Mouse (Mus musculus): ENCODE data around the gene Ttc17. TPM values are rescaled to one million over a fixed set of nuclear protein-coding genes. Genes with fewer than 3 reads are reported as not detected.

Gene Ttc17
- total and polyA plus RNA-seq, 2 experiments from 2014 or later: 17.1 to 22.3 TPM

DNA sequence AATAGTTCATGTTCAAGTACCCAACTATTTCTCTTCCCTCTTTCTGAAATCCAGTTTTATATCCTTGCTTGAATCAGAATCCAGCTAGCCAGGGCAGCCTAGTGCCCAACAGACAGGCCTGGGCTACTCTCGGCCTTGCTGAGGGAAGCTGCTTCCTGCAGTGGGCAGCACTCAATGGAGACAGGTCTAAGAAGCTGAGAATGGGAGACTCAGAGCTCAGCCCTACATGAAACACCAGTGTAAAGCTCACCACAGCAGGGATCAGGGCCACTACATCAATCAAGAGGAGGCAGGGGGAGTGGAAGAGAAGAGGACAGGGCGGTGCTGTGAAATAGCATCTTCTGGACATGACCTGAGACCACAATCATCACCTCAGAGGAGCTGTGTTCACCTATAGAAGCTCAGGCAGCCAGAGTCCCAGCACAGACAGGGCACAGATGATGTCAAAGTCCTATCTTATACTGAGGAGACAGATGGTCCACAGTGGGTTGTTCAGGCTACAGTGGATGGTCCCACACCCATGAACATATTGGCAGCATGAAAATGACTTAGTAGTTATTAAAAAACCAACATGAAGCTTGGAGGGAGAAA, 25.3 kb downstream of the Ttc17 start:
- TF ChIP-seq CTCF (IDR thresholded peaks at IDR 0.05; ENCODE audit: low read depth): no peak

DNA sequence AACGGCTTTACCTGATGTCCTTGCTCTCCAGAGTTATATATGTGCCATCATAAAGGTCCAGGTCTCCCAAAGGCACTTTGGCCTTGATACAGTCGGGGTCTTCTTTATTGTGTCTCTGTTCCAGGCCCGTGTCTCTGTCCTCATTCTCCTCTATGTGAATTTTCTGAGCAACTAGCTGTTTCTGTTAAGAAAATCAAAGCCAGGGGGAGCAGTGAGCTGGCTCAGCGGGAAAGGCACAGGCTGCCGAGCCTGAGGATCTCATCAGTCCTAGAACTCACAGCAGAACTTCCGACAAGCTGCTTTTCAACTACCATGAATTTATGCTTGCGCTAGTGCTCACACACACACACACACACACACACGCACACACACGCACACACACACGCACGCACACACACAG, 27.8 kb downstream of the Ttc17 start:
- no peaks in the 10 kb centered on the region for H3K27me3 ChIP-seq (ENCODE audit: insufficient read depth, low read length)
- no peaks in the 10 kb centered on the region for H3K9me3 ChIP-seq (ENCODE audit: low read length)
- H3K36me3 ChIP-seq (ENCODE audit: insufficient read depth): peaks cover 46% of the 10 kb centered on the region
- H3K4me1 ChIP-seq (ENCODE audit: insufficient read depth): no peaks in the 10 kb centered on the region
- H3K27ac ChIP-seq (ENCODE audit: low read depth, low read length): no peak overlapping the region
- H3K4me3 ChIP-seq (ENCODE audit: low read depth, low read length): no peak overlapping the region
- DNase-seq (peak; percentile 4), ATAC-seq (no peak)
- 83% methylated on average over 11 of the region's 11 CpGs for WGBS
- no peak overlapping the region for H3K9ac ChIP-seq
- peak; percentile 18; the same call in 1 of the 2 replicates for TF ChIP-seq CTCF (IDR thresholded peaks at IDR 0.05; ENCODE audit: low read depth)
- H3K4me2 ChIP-seq (ENCODE audit: low read depth): no peak overlapping the region

More for the DNA sequence above, 25.3 kb downstream of the Ttc17 start:
- no peak for ATAC-seq
- Histone ChIP-seq H3K9me3 (ENCODE audit: low read length) (no peaks in the 10 kb centered on the region), H3K4me3 (ENCODE audit: low read depth, low read length) (no peak overlapping the region), H3K9ac (no peak overlapping the region), H3K27ac (ENCODE audit: low read depth, low read length) (no peak overlapping the region), H3K27me3 (ENCODE audit: insufficient read depth, low read length) (no peaks in the 10 kb centered on the region), H3K4me2 (ENCODE audit: low read depth) (no peak overlapping the region), H3K4me1 (ENCODE audit: insufficient read depth) (no peaks in the 10 kb centered on the region), H3K36me3 (ENCODE audit: insufficient read depth) (peaks cover 26% of the 10 kb centered on the region)
- WGBS: 82% methylated on average over 2 of the region's 2 CpGs
- DNase-seq: no peak

- H3K27ac ChIP-seq (ENCODE audit: low read depth, low read length): no peak overlapping the region
- H3K4me1 ChIP-seq (ENCODE audit: insufficient read depth): no peaks in the 10 kb centered on the region
- peak; percentile 57 for TF ChIP-seq CTCF (IDR thresholded peaks at IDR 0.05; ENCODE audit: low read depth)
- H3K9ac ChIP-seq: no peak overlapping the region
- H3K4me3 ChIP-seq (ENCODE audit: low read depth, low read length): no peak overlapping the region
- DNase-seq (no peak), ATAC-seq (no peak)
- peaks cover 68% of the 10 kb centered on the region for H3K36me3 ChIP-seq (ENCODE audit: insufficient read depth)
- H3K4me2 ChIP-seq (ENCODE audit: low read depth): no peak overlapping the region
- 82% methylated on average over 6 of the region's 6 CpGs for WGBS
- no peaks in the 10 kb centered on the region for H3K9me3 ChIP-seq (ENCODE audit: low read length)
- no peaks in the 10 kb centered on the region for H3K27me3 ChIP-seq (ENCODE audit: insufficient read depth, low read length)
Measured at GRCm38 (mm10) chr2:94371093-94371492, 35.4 kb downstream of the Ttc17 start.

DNA sequence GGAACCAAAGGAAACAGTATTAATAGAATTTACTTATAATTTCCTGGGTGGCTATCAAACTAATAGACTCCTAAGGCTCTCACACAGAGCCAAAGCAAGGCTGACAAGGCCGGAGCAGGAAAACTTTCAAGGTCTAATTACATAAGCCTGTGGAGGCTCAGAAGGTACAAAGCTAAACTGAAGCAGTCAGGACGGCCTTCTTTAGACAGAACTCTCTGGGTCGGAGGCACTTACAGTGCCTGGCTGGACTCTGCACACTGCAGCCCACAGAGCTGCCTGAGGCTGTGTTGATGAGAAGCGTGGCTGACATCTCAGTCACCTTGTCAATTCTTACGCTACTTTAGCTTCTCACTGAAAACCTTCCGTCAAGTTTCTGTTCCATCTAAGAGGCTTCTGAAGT, 42.7 kb downstream of the Ttc17 start:
- H3K9me3 ChIP-seq (ENCODE audit: low read length): no peaks in the 10 kb centered on the region
- H3K9ac ChIP-seq: no peak overlapping the region
- ATAC-seq (no peak), DNase-seq (no peak)
- H3K36me3 ChIP-seq (ENCODE audit: insufficient read depth): peaks cover 70% of the 10 kb centered on the region
- H3K27ac ChIP-seq (ENCODE audit: low read depth, low read length): no peak overlapping the region
- 96% methylated on average over 6 of the region's 6 CpGs for WGBS
- no peaks in the 10 kb centered on the region for H3K27me3 ChIP-seq (ENCODE audit: insufficient read depth, low read length)
- H3K4me2 ChIP-seq (ENCODE audit: low read depth): no peak overlapping the region
- H3K4me3 ChIP-seq (ENCODE audit: low read depth, low read length): no peak overlapping the region
- no peak for TF ChIP-seq CTCF (IDR thresholded peaks at IDR 0.05; ENCODE audit: low read depth)
- H3K4me1 ChIP-seq (ENCODE audit: insufficient read depth): no peaks in the 10 kb centered on the region

GRCm38 (mm10) chr2:94360398-94360973, 46.0 kb downstream of the Ttc17 start:
- H3K27me3 ChIP-seq (ENCODE audit: insufficient read depth, low read length): no peaks in the 10 kb centered on the region
- H3K9ac ChIP-seq: no peak overlapping the region
- no peak overlapping the region for H3K4me2 ChIP-seq (ENCODE audit: low read depth)
- H3K4me1 ChIP-seq (ENCODE audit: insufficient read depth): no peaks in the 10 kb centered on the region
- no peak overlapping the region for H3K4me3 ChIP-seq (ENCODE audit: low read depth, low read length)
- TF ChIP-seq CTCF (IDR thresholded peaks at IDR 0.05; ENCODE audit: low read depth): no peak
- DNase-seq: no peak
- H3K9me3 ChIP-seq (ENCODE audit: low read length): no peaks in the 10 kb centered on the region
- WGBS: 88% methylated on average over 4 of the region's 4 CpGs
- peaks cover 84% of the 10 kb centered on the region for H3K36me3 ChIP-seq (ENCODE audit: insufficient read depth)
- H3K27ac ChIP-seq (ENCODE audit: low read depth, low read length): no peak overlapping the region
- no peak for ATAC-seq

DNA sequence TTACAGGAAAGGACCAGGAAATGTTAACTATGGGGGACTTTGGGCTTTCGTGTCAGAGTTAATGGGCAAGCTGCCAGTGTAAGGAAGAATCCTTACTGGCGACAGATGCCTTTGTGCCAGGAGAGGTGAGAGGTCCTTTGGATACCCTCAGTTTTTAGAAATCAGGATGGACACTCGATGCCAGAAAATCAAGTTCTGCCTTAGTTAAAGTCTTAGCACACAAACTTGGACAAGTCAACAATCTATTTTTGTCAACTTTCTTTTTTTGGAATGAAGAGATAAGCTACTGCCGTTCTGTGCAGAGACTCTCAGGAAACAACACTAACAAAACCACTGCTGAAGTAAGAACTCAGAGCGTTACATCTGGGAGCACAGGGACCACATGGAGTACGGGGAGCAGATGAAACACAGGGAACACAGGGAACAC, 58.3 kb downstream of the Ttc17 start:
- no peak for DNase-seq
- Histone ChIP-seq H3K4me1 (ENCODE audit: insufficient read depth) (no peaks in the 10 kb centered on the region), H3K27me3 (ENCODE audit: insufficient read depth, low read length) (no peaks in the 10 kb centered on the region), H3K9ac (no peak overlapping the region), H3K4me3 (ENCODE audit: low read depth, low read length) (no peak overlapping the region), H3K36me3 (ENCODE audit: insufficient read depth) (peaks cover 4% of the 10 kb centered on the region; the same call in 1 of the 2 replicates), H3K4me2 (ENCODE audit: low read depth) (no peak overlapping the region), H3K27ac (ENCODE audit: low read depth, low read length) (no peak overlapping the region), H3K9me3 (ENCODE audit: low read length) (no peaks in the 10 kb centered on the region)
- no peak for ATAC-seq
- 61% methylated on average over 6 of the region's 6 CpGs for WGBS
- no peak for TF ChIP-seq CTCF (IDR thresholded peaks at IDR 0.05; ENCODE audit: low read depth)

DNA sequence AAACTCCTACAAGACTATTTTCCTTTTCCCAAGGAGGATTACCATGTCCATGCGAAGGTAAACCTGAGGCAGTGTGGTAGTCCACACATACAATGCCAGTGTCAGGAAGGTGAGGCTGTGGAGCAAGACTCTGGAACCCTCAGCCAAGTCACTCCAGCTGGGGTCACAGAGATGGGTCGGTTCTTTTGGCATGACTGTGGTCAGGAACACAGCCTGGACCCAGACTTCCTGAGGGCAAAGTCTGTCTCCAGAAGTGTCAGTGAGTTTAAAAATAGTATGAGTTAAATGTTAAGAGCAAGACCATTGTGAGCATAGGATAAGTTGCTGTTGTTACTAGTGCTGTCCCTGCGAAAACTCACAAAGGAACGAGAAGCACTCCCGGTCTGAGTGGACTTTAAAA, 59.7 kb downstream of the Ttc17 start:
- H3K9me3 ChIP-seq (ENCODE audit: low read length): no peaks in the 10 kb centered on the region
- H3K36me3 ChIP-seq (ENCODE audit: insufficient read depth): peaks cover 14% of the 10 kb centered on the region
- no peak overlapping the region for H3K9ac ChIP-seq
- WGBS: 92% methylated on average over 5 of the region's 5 CpGs
- ATAC-seq (no peak), DNase-seq (no peak)
- no peak for TF ChIP-seq CTCF (IDR thresholded peaks at IDR 0.05; ENCODE audit: low read depth)
- H3K4me1 ChIP-seq (ENCODE audit: insufficient read depth): no peaks in the 10 kb centered on the region
- no peak overlapping the region for H3K4me3 ChIP-seq (ENCODE audit: low read depth, low read length)
- no peaks in the 10 kb centered on the region for H3K27me3 ChIP-seq (ENCODE audit: insufficient read depth, low read length)
- no peak overlapping the region for H3K4me2 ChIP-seq (ENCODE audit: low read depth)
- no peak overlapping the region for H3K27ac ChIP-seq (ENCODE audit: low read depth, low read length)
